Mouse (Mus musculus) adipocyte (in vitro differentiated cells): ENCODE data around the gene Stx1a.

Experiments
- DNase-seq: peaks from one replicate; pipeline ENCODE4 v3.0.0-alpha.2; 2016; ENCODE audit warnings: low spot score

Gene Stx1a

GRCm38 (mm10) chr5:135008671-135009589 lies 14.4 kb upstream of the Stx1a start, which contains the start of gene Abhd11:
TSS of gene Abhd11 (plus strand) at chr5:135009152.
- DNase-seq = peak; percentile 100

GRCm38 (mm10) chr5:135009590-135010319 lies 13.5 kb upstream of the Stx1a start:
- peak; percentile 96 for DNase-seq

DNA sequence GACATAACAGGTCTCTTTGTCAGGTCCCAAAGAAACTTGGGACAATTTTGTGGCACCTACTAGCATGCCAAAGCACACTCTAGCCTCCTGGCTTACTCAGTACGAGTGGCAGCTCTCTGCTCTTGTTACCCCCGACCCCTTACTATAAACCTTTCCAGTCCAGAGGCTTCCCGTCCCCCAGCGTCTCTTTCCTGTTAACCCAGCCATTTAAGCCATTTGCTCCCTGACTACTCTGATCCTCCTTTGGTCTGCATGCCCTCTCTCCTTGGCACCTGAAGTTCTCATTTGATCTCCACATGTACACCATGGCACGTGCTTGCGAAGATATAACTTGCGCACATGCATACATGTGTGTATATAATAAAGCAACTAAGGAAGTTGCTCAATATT lies 13.0 kb upstream of the Stx1a start:
- no peak for DNase-seq

GRCm38 (mm10) chr5:135010841-135011743 lies 12.2 kb upstream of the Stx1a start:
- no peak for DNase-seq

GRCm38 (mm10) chr5:135011809-135012613 lies 11.3 kb upstream of the Stx1a start:
- no peak for DNase-seq

- DNase-seq = peak; percentile 78
These were observed 10.4 kb upstream of the Stx1a start for GRCm38 (mm10) chr5:135012671-135013441.

- peak; percentile 89 for DNase-seq
These were observed 7.8 kb upstream of the Stx1a start for GRCm38 (mm10) chr5:135015497-135015896.

GRCm38 (mm10) chr5:135016224-135016759 lies 7.0 kb upstream of the Stx1a start:
- no peak for DNase-seq

GRCm38 (mm10) chr5:135021814-135022213 lies 1.5 kb upstream of the Stx1a start:
- peak; percentile 77 for DNase-seq

GRCm38 (mm10) chr5:135024665-135025224 lies 1.5 kb downstream of the Stx1a start:
- DNase-seq = no peak

GRCm38 (mm10) chr5:135025899-135026298 lies 2.6 kb downstream of the Stx1a start:
- no peak for DNase-seq

- peak; percentile 39 for DNase-seq
These were observed 5.9 kb downstream of the Stx1a start for GRCm38 (mm10) chr5:135029007-135029854.

- no peak for DNase-seq
These were observed 9.3 kb downstream of the Stx1a start for GRCm38 (mm10) chr5:135032581-135032980.

DNA sequence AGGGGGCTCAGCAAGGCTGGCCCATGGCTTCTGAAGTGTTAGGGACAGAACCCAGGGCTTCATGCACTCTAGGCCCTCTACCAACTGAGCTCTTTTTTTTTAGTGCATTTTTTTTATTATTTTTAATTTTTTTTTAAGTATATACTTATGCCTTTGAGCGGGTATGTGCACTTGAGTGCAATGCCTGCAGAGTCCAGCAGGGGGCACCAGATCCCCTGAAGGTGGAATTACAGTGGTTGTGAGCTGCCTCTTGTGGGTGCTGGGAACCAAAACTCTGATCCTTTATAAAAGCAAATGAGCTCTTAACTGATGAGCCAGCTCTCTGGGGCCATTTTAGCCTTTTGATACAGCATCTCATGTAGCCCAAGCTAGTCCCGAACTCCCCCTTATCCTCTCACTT lies 11.3 kb downstream of the Stx1a start:
- DNase-seq = no peak

DNA sequence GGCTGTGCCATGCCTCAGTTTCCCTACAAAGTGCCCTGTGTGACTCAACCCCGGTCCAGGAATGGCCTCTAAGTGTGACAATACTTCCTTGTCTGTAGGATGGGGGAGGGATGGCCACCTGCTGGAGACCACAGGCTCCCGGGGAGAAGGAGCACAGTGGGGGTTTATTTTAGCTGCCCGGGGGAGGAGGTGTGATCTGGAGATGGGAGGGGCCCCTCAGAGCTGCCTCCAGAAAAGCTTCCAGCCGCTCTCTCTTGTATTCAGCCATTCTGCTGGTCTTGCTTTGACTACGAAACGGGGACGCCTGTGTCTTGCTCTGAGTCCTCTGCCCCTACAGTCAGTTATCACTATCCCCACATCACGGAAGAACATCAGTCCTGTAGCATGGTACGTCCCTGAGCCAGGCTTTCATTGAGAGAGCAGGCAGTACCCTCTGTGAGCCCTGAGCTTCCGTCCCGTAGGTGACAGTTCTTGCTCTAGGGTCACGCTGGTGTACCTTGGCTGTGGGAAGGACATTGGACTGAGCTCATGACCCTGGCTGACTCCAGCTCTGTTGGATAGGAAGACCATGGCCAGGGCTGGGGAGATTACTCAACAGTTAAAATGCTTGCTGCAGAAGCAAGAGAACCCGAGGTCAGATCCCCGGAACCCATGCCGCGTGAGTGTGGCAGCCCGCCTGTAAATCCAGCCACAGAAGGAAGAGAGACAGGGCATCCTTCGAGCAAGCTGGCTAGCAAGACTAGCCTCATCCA lies 12.5 kb downstream of the Stx1a start:
- no peak for DNase-seq

- DNase-seq = no peak
These were observed 14.7 kb downstream of the Stx1a start for GRCm38 (mm10) chr5:135037946-135038345.

- DNase-seq = no peak
These were observed 16.3 kb downstream of the Stx1a start for GRCm38 (mm10) chr5:135039541-135039940.

GRCm38 (mm10) chr5:135040059-135040458 lies 16.8 kb downstream of the Stx1a start:
- no peak for DNase-seq
